Mouse (Mus musculus) CH12.LX (cell line): ENCODE measurements around the gene Vps33b. TPM values are rescaled to one million over a fixed set of nuclear protein-coding genes. Genes with fewer than 3 reads are reported as not detected.

Experiments used
- DNase-seq: peaks from one replicate; pipeline ENCODE4 v3.0.0-alpha.2; 2013; ENCODE audit errors: extremely low read depth
- H3K27ac ChIP-seq: 2 replicates; pipeline ENCODE4 v1.5.1; 2012; ENCODE audit warnings: low read depth, mild to moderate bottlenecking, control low read depth, moderate library complexity; ENCODE audit not compliant: insufficient read depth
- H3K27me3 ChIP-seq: replicated peaks from 2 replicates; pipeline ENCODE3; 2012; ENCODE audit warnings: inconsistent platforms
- H3K36me3 ChIP-seq, 2 experiments: replicated peaks in 1 of 2; 2 replicates each; pipeline versions ENCODE3 to v1.6.1; 2012; ENCODE audit warnings: inconsistent platforms in 1 of 2, low read length in 1 of 2, mild to moderate bottlenecking in 1 of 2, mixed read lengths in 1 of 2, moderate library complexity in 1 of 2; ENCODE audit not compliant: control insufficient read depth in 1 of 2, insufficient read depth in 1 of 2
- H3K4me1 ChIP-seq, 2 experiments: 2 replicates each; pipeline ENCODE4 v1.6.1; 2012; ENCODE audit warnings: inconsistent platforms in 1 of 2, moderate library complexity in 1 of 2; ENCODE audit not compliant: insufficient read depth in 2 of 2, control insufficient read depth in 1 of 2
- H3K4me2 ChIP-seq: 2 replicates; pipeline ENCODE4 v1.6.1; 2012; ENCODE audit warnings: low read depth, mild to moderate bottlenecking, control low read depth; ENCODE audit not compliant: poor library complexity, insufficient read depth, severe bottlenecking
- H3K4me3 ChIP-seq, 3 experiments: fragments of 150-350 bp in 1 of 3; sonication (generic) in 1 of 3; replicated peaks in 1 of 3; 2 replicates each; pipeline versions ENCODE3 to v1.5.1; 2011 to 2012; ENCODE audit warnings: low read depth in 2 of 3, low read length in 2 of 3, mild to moderate bottlenecking in 2 of 3, moderate library complexity in 2 of 3, control low read depth in 1 of 3, improper control_type of control experiment in 1 of 3, inconsistent platforms in 1 of 3, mixed read lengths in 1 of 3; ENCODE audit not compliant: poor library complexity in 1 of 3
- H3K79me2 ChIP-seq: replicated peaks from 2 replicates; pipeline ENCODE4 v1.6.1; 2012; ENCODE audit warnings: mild to moderate bottlenecking, moderate library complexity; ENCODE audit not compliant: control insufficient read depth, poor library complexity, insufficient read depth, severe bottlenecking; ENCODE audit errors: extremely low read depth
- H3K9ac ChIP-seq: 2 replicates; pipeline ENCODE4 v1.6.1; 2012; ENCODE audit warnings: low read depth, mild to moderate bottlenecking, control low read depth, moderate library complexity; ENCODE audit not compliant: insufficient read depth
- H3K9me3 ChIP-seq: replicated peaks from 2 replicates; pipeline ENCODE3; 2012; ENCODE audit warnings: low read length, inconsistent platforms, mixed read lengths
- BHLHE40 ChIP-seq: IDR thresholded peaks from 2 replicates; pipeline ENCODE4 v1.6.1; 2011; ENCODE audit warnings: mild to moderate bottlenecking, low read depth, low read length, improper control_type of control experiment
- CHD2 ChIP-seq: IDR thresholded peaks from 2 replicates; pipeline ENCODE4 v1.6.1; 2011; ENCODE audit warnings: low read length, improper control_type of control experiment
- CTCF ChIP-seq, 2 experiments: IDR thresholded peaks in 1 of 2; conservative IDR thresholded peaks in 1 of 2; 2 replicates each; pipeline ENCODE4 v1.5.1; 2011 to 2012; ENCODE audit warnings: low read depth in 2 of 2, low read length in 2 of 2, improper control_type of control experiment in 1 of 2, inconsistent platforms in 1 of 2, mild to moderate bottlenecking in 1 of 2, moderate library complexity in 1 of 2
- ELF1 ChIP-seq: IDR thresholded peaks from 2 replicates; pipeline ENCODE4 v1.6.1; 2014; ENCODE audit warnings: low read depth, mild to moderate bottlenecking, inconsistent platforms, low read length, improper control_type of control experiment
- EP300 ChIP-seq: IDR thresholded peaks from 2 replicates; pipeline ENCODE4 v1.6.1; 2011; ENCODE audit warnings: low read length, improper control_type of control experiment
- GABPA ChIP-seq: IDR thresholded peaks from 2 replicates; pipeline ENCODE4 v1.6.1; 2012; ENCODE audit warnings: low read depth, low read length, improper control_type of control experiment, inconsistent platforms; ENCODE audit not compliant: insufficient replicate concordance
- HCFC1 ChIP-seq: IDR thresholded peaks from 2 replicates; pipeline ENCODE4 v1.6.1; 2012; ENCODE audit warnings: low read depth, mild to moderate bottlenecking, inconsistent platforms, low read length, improper control_type of control experiment
- KAT2A ChIP-seq: IDR thresholded peaks from 2 replicates; pipeline ENCODE4 v1.6.1; 2012; ENCODE audit warnings: low read length, improper control_type of control experiment, inconsistent platforms; ENCODE audit not compliant: insufficient replicate concordance
- MEF2A ChIP-seq: IDR thresholded peaks from 2 replicates; pipeline ENCODE4 v1.6.1; 2014; ENCODE audit warnings: low read depth, mild to moderate bottlenecking, inconsistent platforms, low read length, improper control_type of control experiment, borderline replicate concordance
- NELFE ChIP-seq: IDR thresholded peaks from 2 replicates; pipeline ENCODE4 v1.6.1; 2011; ENCODE audit warnings: low read depth, low read length, improper control_type of control experiment
- POLR2A ChIP-seq: IDR thresholded peaks from 2 replicates; pipeline ENCODE4 v1.6.1; 2011; ENCODE audit warnings: low read depth, mild to moderate bottlenecking, improper control_type of control experiment, low read length
- POLR2AphosphoS2 ChIP-seq: IDR thresholded peaks from 2 replicates; pipeline ENCODE4 v1.6.1; 2011; ENCODE audit warnings: low read depth, low read length, improper control_type of control experiment
- RAD21 ChIP-seq: IDR thresholded peaks from 2 replicates; pipeline ENCODE4 v1.6.1; 2011; ENCODE audit warnings: low read depth, mild to moderate bottlenecking, low read length, improper control_type of control experiment, moderate library complexity
- RCOR1 ChIP-seq: conservative IDR thresholded peaks from 2 replicates; pipeline ENCODE4 v1.6.1; 2012; ENCODE audit warnings: low read depth, mild to moderate bottlenecking, inconsistent platforms, low read length, improper control_type of control experiment
- SIN3A ChIP-seq: IDR thresholded peaks from 2 replicates; pipeline ENCODE4 v1.6.1; 2012; ENCODE audit warnings: low read length, improper control_type of control experiment, inconsistent platforms
- SMC3 ChIP-seq: IDR thresholded peaks from 2 replicates; pipeline ENCODE4 v1.6.1; 2011; ENCODE audit warnings: low read depth, low read length, improper control_type of control experiment
- ZC3H11A ChIP-seq: IDR thresholded peaks from 2 replicates; pipeline ENCODE4 v1.6.1; 2012; ENCODE audit warnings: low read depth, mild to moderate bottlenecking, inconsistent platforms, low read length, improper control_type of control experiment
- ZKSCAN1 ChIP-seq: IDR thresholded peaks from 2 replicates; pipeline ENCODE4 v1.6.1; 2012; ENCODE audit warnings: low read depth, inconsistent platforms, low read length, improper control_type of control experiment, borderline replicate concordance
- ZMIZ1 ChIP-seq: IDR thresholded peaks from 2 replicates; pipeline ENCODE4 v1.6.1; 2012; ENCODE audit warnings: low read depth, mild to moderate bottlenecking, inconsistent platforms, low read length, improper control_type of control experiment
- dilution Hi-C: fragments of 300-500 bp; cut with MboI; formaldehyde crosslinking; loops from 2 replicates; pipeline ENCODE4 v1.14.3; 2020; ENCODE audit warnings: low sequenced_read_pairs; ENCODE audit not compliant: extremely low pct_unique_long_range_greater_than_20kb, extremely low pct_ligation_motif_present
- in situ Hi-C: fragments of 300-500 bp; cut with MboI; formaldehyde crosslinking; loops from 3 replicates; pipeline ENCODE4 v1.14.3; 2019; ENCODE audit warnings: low sequenced_read_pairs, low pct_ligation_motif_present, low pct_unique_long_range_greater_than_20kb, mixed read lengths
- polyA plus RNA-seq: library from polyadenylated mRNA; unstranded; fragments of >175 nt; gene quantifications from 2 replicates; pipeline ENCODE4 v1.2.1, GENCODE M21; 2012; ENCODE audit warnings: low read depth; ENCODE audit not compliant: insufficient read length
- total RNA-seq, 2 experiments: library from RNA; depleted of rRNA; stranded (reverse); fragments of 300-350 nt in 1 of 2; fragments of >200 nt in 1 of 2; gene quantifications; 2 replicates each; pipeline ENCODE4 v1.2.3; 2012 to 2014

Gene Vps33b
- total and polyA plus RNA-seq, 3 experiments = 15.5 to 23.2 (median 16.6) TPM

DNA sequence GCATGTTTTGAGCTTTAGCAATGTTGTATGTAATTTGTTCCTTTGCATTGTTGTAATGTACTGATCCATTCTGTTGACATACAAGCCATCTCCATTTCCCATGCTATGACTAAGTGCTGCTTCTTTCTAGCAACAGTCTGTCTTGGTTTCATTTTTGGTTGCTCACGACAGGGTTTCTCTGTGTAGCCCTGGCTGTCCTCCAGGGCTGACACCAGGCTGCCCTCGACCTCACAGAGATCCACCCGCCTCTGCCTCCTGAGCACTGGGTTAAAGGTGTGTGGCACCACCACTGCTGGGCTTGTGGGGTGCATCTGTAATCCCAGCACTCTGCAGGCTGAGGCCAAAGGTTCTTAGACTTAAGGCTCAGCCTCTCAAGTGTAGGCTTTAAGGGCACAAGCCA lies 30.1 kb downstream of the Vps33b start:
- Histone ChIP-seq H3K27ac (peak overlapping the region; percentile 57), H3K36me3 (peaks cover 37 to 69% of the 10 kb centered on the region in 2 experiments), H3K4me1 (peaks cover 14 to 43% of the 10 kb centered on the region in 2 experiments), H3K9ac (peak overlapping the region; percentile 25; the same call in 1 of the 2 replicates), H3K4me2 (peak overlapping the region; percentile 73), H3K4me3 (peak overlapping the region in 1 of 3 experiments; percentile 13), H3K27me3 (no peaks in the 10 kb centered on the region), H3K9me3 (no peaks in the 10 kb centered on the region), H3K79me2 (peaks cover 80% of the 10 kb centered on the region)
- in situ Hi-C loops = no loop called here
- DNase-seq = no peak
- TF ChIP-seq SIN3A = no peak
- TF ChIP-seq GABPA = no peak
- TF ChIP-seq NELFE = no peak
- TF ChIP-seq EP300 = no peak
- no peak for TF ChIP-seq MEF2A
- TF ChIP-seq RAD21 = no peak
- TF ChIP-seq RCOR1 = no peak
- TF ChIP-seq KAT2A = no peak
- no peak for TF ChIP-seq ZKSCAN1
- TF ChIP-seq CTCF (conservative IDR thresholded peaks at IDR 0.05 in 1 of 2, IDR thresholded peaks at IDR 0.05 in 1 of 2; ENCODE audit: low read depth in 2 of 2, low read length in 2 of 2) = no peak
- no peak for TF ChIP-seq ZC3H11A
- no peak for TF ChIP-seq ELF1
- no peak for TF ChIP-seq POLR2A
- TF ChIP-seq CHD2 = no peak
- TF ChIP-seq BHLHE40 = no peak
- no peak for TF ChIP-seq HCFC1
- no peak for TF ChIP-seq ZMIZ1
- TF ChIP-seq POLR2AphosphoS2 = no peak
- dilution Hi-C loops = no loop called here

GRCm38 (mm10) chr7:80301522-80301921 lies 32.1 kb downstream of the Vps33b start:
- dilution Hi-C loops = no loop called here
- Histone ChIP-seq H3K9me3 (no peaks in the 10 kb centered on the region), H3K4me2 (no peak overlapping the region), H3K79me2 (peaks cover 63% of the 10 kb centered on the region), H3K9ac (no peak overlapping the region), H3K4me3 (no peak overlapping the region), H3K27ac (no peak overlapping the region), H3K36me3 (peaks cover 53 to 87% of the 10 kb centered on the region in 2 experiments), H3K27me3 (no peaks in the 10 kb centered on the region), H3K4me1 (peaks cover 14 to 32% of the 10 kb centered on the region in 2 experiments)
- in situ Hi-C loops = no loop called here
- TF ChIP-seq SMC3 (no peak), CTCF (conservative IDR thresholded peaks at IDR 0.05 in 1 of 2, IDR thresholded peaks at IDR 0.05 in 1 of 2; ENCODE audit: low read depth in 2 of 2, low read length in 2 of 2) (peak in 1 of 2 experiments; percentile 43; a peak in 2 of 4 replicates), RAD21 (peak; percentile 40)
- no peak for DNase-seq
